Mouse (Mus musculus): ENCODE data around the gene Krt9. TPM values are rescaled to one million over a fixed set of nuclear protein-coding genes. Genes with fewer than 3 reads are reported as not detected.

Krt9 gene
- 0.05 and 0.36 TPM in 2 replicates for polyA plus RNA-seq (2012; rRNA removed)

GRCm38 (mm10) chr11:100192992-100193391, at the start of gene Krt9:
Gene Krt9, minus strand, starts transcription at chr11:100193246.

GRCm38 (mm10) chr11:100207498-100207897, 14.5 kb upstream of the Krt9 start, which contains the start of gene Krt14:
Gene Krt14, minus strand, starts transcription at chr11:100207548.

GRCm38 (mm10) chr11:100148615-100149330, 44.3 kb downstream of the Krt9 start, which contains the start of gene Krt19:
Gene Krt19, minus strand, starts transcription at chr11:100148665.

Other genes starting within 250 kb of the Krt9 start
- gene Krtap9-5, start 244.8 kb downstream of the Krt9 start, polyA plus RNA-seq (2012; rRNA removed) = not detected in 2 replicates
- not detected in 2 replicates for gene Krtap29-1, start 214.2 kb downstream of the Krt9 start, polyA plus RNA-seq (2012; rRNA removed)
- gene Krtap16-1, start 206.6 kb downstream of the Krt9 start, polyA plus RNA-seq (2012; rRNA removed) = not detected in 2 replicates
- not detected in 2 replicates for gene Krtap17-1, start 199.3 kb downstream of the Krt9 start, polyA plus RNA-seq (2012; rRNA removed)
- gene Krt33a, start 177.0 kb downstream of the Krt9 start, polyA plus RNA-seq (2012; rRNA removed) = not detected in 2 replicates
- gene Krt33b, start 163.4 kb downstream of the Krt9 start, polyA plus RNA-seq (2012; rRNA removed) = 0.09 TPM in 1 of 2 replicates, not detected in the other
- not detected in 2 replicates for gene Krt34, start 151.7 kb downstream of the Krt9 start, polyA plus RNA-seq (2012; rRNA removed)
- not detected in 2 replicates for gene Krt31, start 142.7 kb downstream of the Krt9 start, polyA plus RNA-seq (2012; rRNA removed)
- not detected in 2 replicates for gene Krt32, start 105.0 kb downstream of the Krt9 start, polyA plus RNA-seq (2012; rRNA removed)
- 0.04 TPM in 1 of 2 replicates, not detected in the other for gene Krt35, start 97.0 kb downstream of the Krt9 start, polyA plus RNA-seq (2012; rRNA removed)
- 0.05 TPM in 1 of 2 replicates, not detected in the other for gene Krt36, start 87.6 kb downstream of the Krt9 start, polyA plus RNA-seq (2012; rRNA removed)
- 0.05 and 0.16 TPM in 2 replicates for gene Krt13, start 71.7 kb downstream of the Krt9 start, polyA plus RNA-seq (2012; rRNA removed)
- gene Krt15, start 57.3 kb downstream of the Krt9 start, polyA plus RNA-seq (2012; rRNA removed) = 6.1 and 7.9 TPM in 2 replicates
- 8.8 and 9.2 TPM in 2 replicates for gene Krt19, start 44.6 kb downstream of the Krt9 start, polyA plus RNA-seq (2012; rRNA removed)
- 3.2 and 9.1 TPM in 2 replicates for gene Krt14, start 14.3 kb upstream of the Krt9 start, polyA plus RNA-seq (2012; rRNA removed)
- gene Krt16, start 55.7 kb upstream of the Krt9 start, polyA plus RNA-seq (2012; rRNA removed) = not detected in 2 replicates
- 0.14 and 0.73 TPM in 2 replicates for gene Krt17, start 67.8 kb upstream of the Krt9 start, polyA plus RNA-seq (2012; rRNA removed)
- gene Krt42, start 76.6 kb upstream of the Krt9 start, polyA plus RNA-seq (2012; rRNA removed) = not detected in 2 replicates
- 215 and 452 TPM in 2 replicates for gene Eif1, start 126.6 kb upstream of the Krt9 start, polyA plus RNA-seq (2012; rRNA removed)
- 0.19 TPM in 1 of 2 replicates, not detected in the other for gene Gast, start 141.2 kb upstream of the Krt9 start, polyA plus RNA-seq (2012; rRNA removed)
- 33.8 and 134 TPM in 2 replicates for gene Hap1, start 162.9 kb upstream of the Krt9 start, polyA plus RNA-seq (2012; rRNA removed)
- 21.6 and 38.3 TPM in 2 replicates for gene Jup, start 204.5 kb upstream of the Krt9 start, polyA plus RNA-seq (2012; rRNA removed)
- 16.9 and 31.2 TPM in 2 replicates for gene P3h4, start 221.6 kb upstream of the Krt9 start, polyA plus RNA-seq (2012; rRNA removed)
- 28.6 and 64.3 TPM in 2 replicates for gene Fkbp10, start 222.5 kb upstream of the Krt9 start, polyA plus RNA-seq (2012; rRNA removed)
- 71.6 and 105 TPM in 2 replicates for gene Nt5c3b, start 248.6 kb upstream of the Krt9 start, polyA plus RNA-seq (2012; rRNA removed)
- gene Klhl10, start 248.7 kb upstream of the Krt9 start, polyA plus RNA-seq (2012; rRNA removed) = 0.86 and 1.3 TPM in 2 replicates

All from central nervous system, embryonic 11.5 days (tissue).